Mouse (Mus musculus) limb, embryonic 12.5 days (tissue): ENCODE results near the gene Phkg1. TPM values are rescaled to one million over a fixed set of nuclear protein-coding genes. Genes with fewer than 3 reads are reported as not detected.
A peak's percentile ranks its signal among the peaks of the same experiment; 100 is the strongest.
"Not testable (repeated sequence)": the region's sequence is repeated elsewhere in the genome, so short reads cannot be mapped to it uniquely, and the experiment has no call there.

Experiments
- ATAC-seq: fragments of 200-750 bp; cut with Nextera tagmentation; 2 replicates; pipeline ENCODE4 v1.8.0; 2017; ENCODE audit warnings: low read depth, moderate TSS enrichment; ENCODE audit not compliant: insufficient number of reproducible peaks, insufficient read depth, low FRiP score, low TSS enrichment
- H3K27ac ChIP-seq: fragments of 300-500 bp; sonication (generic); 2 replicates; pipeline ENCODE4 v1.5.1; 2016; ENCODE audit warnings: mild to moderate bottlenecking, moderate library complexity
- H3K27me3 ChIP-seq: fragments of 300-500 bp; sonication (generic); 2 replicates; pipeline ENCODE4 v1.6.1; 2016; ENCODE audit warnings: mild to moderate bottlenecking, moderate library complexity
- H3K36me3 ChIP-seq: fragments of 300-500 bp; sonication (generic); 2 replicates; pipeline ENCODE4 v1.6.1; 2016; ENCODE audit warnings: mild to moderate bottlenecking, moderate library complexity
- H3K4me1 ChIP-seq: fragments of 300-500 bp; sonication (generic); replicated peaks from 2 replicates; pipeline ENCODE4 v1.6.1; 2016
- H3K4me2 ChIP-seq: fragments of 300-500 bp; sonication (generic); 2 replicates; pipeline ENCODE4 v1.6.1; 2016; ENCODE audit warnings: mild to moderate bottlenecking, moderate library complexity
- H3K4me3 ChIP-seq: fragments of 300-500 bp; sonication (generic); replicated peaks from 2 replicates; pipeline ENCODE4 v1.5.1; 2016; ENCODE audit warnings: mild to moderate bottlenecking
- H3K9ac ChIP-seq: fragments of 300-500 bp; sonication (generic); replicated peaks from 2 replicates; pipeline ENCODE4 v1.6.1; 2016; ENCODE audit warnings: mild to moderate bottlenecking, moderate library complexity
- H3K9me3 ChIP-seq: fragments of 300-500 bp; sonication (generic); 2 replicates; pipeline ENCODE4 v1.6.1; 2016; ENCODE audit warnings: mild to moderate bottlenecking, moderate library complexity
- WGBS: fragments of 180-500 bp; shearing (Covaris S2); methylation state at CpG from one replicate; pipeline ENCODE4 v1.1.7; 2016; 5-methylcytosine and 5-hydroxymethylcytosine counted together
- polyA plus RNA-seq: library from polyadenylated mRNA; unstranded; fragments of >200 nt; fragmentation: Nextera tagmentation; extraction: Ambion mirVana; gene quantifications from 2 replicates; pipeline ENCODE4 v1.2.1, GENCODE M21; 2016

Phkg1 gene
- polyA plus RNA-seq, 1 experiment from 2014 or later: 0.36 TPM

DNA sequence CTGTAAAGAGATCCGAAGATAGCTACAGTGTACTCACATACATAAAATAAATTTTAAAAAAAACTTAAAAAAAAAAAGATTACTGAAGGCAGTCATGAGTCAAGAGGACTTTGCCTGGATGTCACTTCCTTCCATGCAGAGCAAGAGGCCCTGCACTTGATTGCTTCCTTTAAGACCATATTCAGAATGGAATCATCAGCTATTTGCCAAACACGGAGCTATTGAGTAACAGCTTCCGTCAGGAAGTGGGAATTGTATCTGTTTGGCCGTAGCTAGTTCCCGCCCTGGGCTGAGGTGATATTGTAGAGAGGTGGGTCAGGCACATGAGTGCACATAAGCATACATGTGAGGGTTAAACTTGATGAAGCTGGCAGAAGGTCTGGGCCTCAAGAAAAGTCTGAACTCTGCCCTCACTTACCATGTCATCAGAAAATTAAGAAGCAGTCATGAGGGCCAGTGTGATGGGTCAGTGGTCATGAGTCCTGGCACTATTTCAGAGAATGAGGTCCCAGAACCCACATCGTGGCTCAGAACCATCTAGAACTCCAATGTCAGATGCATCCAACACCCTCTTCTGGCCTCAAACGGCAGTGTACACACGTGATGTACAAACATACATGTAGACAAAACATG, 26.6 kb upstream of the Phkg1 start:
- no peak overlapping the region for H3K4me3 ChIP-seq
- H3K9me3 ChIP-seq: no peaks in the 10 kb centered on the region
- no peak overlapping the region for H3K27ac ChIP-seq
- ATAC-seq: no peak
- WGBS: 90% methylated on average over 8 of the region's 8 CpGs
- no peaks in the 10 kb centered on the region for H3K36me3 ChIP-seq
- H3K27me3 ChIP-seq: no peaks in the 10 kb centered on the region
- H3K9ac ChIP-seq: no peak overlapping the region
- H3K4me1 ChIP-seq: no peaks in the 10 kb centered on the region
- H3K4me2 ChIP-seq: no peak overlapping the region

GRCm38 (mm10) chr5:129921972-129922371, 23.6 kb upstream of the Phkg1 start:
- Histone ChIP-seq H3K9ac (no peak overlapping the region), H3K4me3 (no peak overlapping the region), H3K36me3 (no peaks in the 10 kb centered on the region), H3K4me2 (no peak overlapping the region), H3K9me3 (no peaks in the 10 kb centered on the region), H3K27ac (no peak overlapping the region), H3K4me1 (no peaks in the 10 kb centered on the region), H3K27me3 (no peaks in the 10 kb centered on the region)
- ATAC-seq: no peak
- WGBS: 91% methylated on average over 4 of the region's 4 CpGs

DNA sequence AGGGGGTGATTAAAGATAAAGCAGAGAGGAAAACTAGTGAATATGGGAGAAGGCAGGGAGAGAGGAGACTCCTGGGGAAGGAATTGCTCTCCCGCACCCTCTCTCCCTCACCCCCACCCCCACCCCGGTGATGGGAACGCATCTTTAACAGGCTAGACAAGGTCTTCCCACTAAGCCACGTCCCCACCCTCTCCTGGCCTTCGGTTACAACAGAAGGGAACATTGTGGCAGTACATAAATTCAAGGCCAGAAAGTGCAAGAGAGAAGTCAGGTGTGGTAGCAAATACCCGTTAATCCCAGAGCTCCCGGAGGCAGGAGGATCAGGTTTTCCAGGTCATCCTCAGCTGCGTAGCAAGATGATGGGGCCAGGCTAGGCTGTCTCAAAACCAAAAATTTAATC, 21.0 kb upstream of the Phkg1 start:
- Histone ChIP-seq H3K27ac (no peak overlapping the region), H3K36me3 (no peaks in the 10 kb centered on the region), H3K9ac (no peak overlapping the region), H3K4me3 (no peak overlapping the region), H3K4me2 (no peak overlapping the region), H3K9me3 (no peaks in the 10 kb centered on the region), H3K4me1 (no peaks in the 10 kb centered on the region), H3K27me3 (no peaks in the 10 kb centered on the region)
- no peak for ATAC-seq
- WGBS: 65% methylated on average over 8 of the region's 8 CpGs

GRCm38 (mm10) chr5:129918752-129919151, 20.4 kb upstream of the Phkg1 start:
- Histone ChIP-seq H3K9ac (no peak overlapping the region), H3K27ac (no peak overlapping the region), H3K27me3 (no peaks in the 10 kb centered on the region), H3K9me3 (no peaks in the 10 kb centered on the region), H3K4me2 (no peak overlapping the region), H3K36me3 (no peaks in the 10 kb centered on the region), H3K4me1 (no peaks in the 10 kb centered on the region), H3K4me3 (no peak overlapping the region)
- 79% methylated on average over 9 of the region's 9 CpGs for WGBS
- no peak for ATAC-seq

DNA sequence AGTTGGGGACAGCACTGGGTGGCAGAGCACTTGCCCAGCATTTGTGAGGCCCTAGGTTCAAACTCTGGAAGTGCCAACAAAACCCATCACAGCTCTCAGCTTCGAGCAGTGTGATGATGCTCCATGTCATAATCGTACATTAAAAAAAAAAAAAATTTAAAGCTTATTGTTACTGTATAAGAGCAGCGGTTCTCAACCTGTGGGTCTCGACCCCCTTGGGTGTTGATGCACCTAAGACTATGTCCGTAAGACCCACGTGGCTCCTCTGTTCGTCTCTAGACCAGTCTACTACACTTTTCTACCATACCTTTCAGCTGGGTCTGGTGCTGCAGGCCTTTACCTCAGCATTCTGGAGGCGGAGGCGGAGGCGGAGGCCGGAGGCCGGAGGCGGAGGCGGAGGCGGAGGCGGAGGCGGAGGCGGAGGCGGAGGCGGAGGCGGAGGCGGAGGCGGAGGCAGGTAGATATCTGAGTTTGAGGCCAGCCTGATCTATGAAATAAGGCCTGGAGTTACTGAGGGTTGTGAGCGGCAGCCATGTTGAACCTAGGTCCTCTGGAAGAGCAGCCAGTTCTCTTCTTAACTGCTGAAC, 19.8 kb upstream of the Phkg1 start:
- 87% methylated on average over 24 of the region's 24 CpGs for WGBS

GRCm38 (mm10) chr5:129915491-129915890, 17.1 kb upstream of the Phkg1 start:
- H3K36me3 ChIP-seq, H3K4me3 ChIP-seq, H3K9me3 ChIP-seq, H3K27me3 ChIP-seq, H3K9ac ChIP-seq, H3K4me2 ChIP-seq, ATAC-seq, H3K4me1 ChIP-seq, H3K27ac ChIP-seq: not testable (repeated sequence)
- WGBS: 86% methylated on average over 11 of the region's 11 CpGs

More for the DNA sequence above, 19.8 kb upstream of the Phkg1 start:
- Histone ChIP-seq H3K27ac (no peak overlapping the region), H3K27me3 (no peaks in the 10 kb centered on the region), H3K4me2 (no peak overlapping the region), H3K9ac (no peak overlapping the region), H3K36me3 (no peaks in the 10 kb centered on the region), H3K9me3 (no peaks in the 10 kb centered on the region), H3K4me1 (no peaks in the 10 kb centered on the region), H3K4me3 (no peak overlapping the region)
- no peak for ATAC-seq

DNA sequence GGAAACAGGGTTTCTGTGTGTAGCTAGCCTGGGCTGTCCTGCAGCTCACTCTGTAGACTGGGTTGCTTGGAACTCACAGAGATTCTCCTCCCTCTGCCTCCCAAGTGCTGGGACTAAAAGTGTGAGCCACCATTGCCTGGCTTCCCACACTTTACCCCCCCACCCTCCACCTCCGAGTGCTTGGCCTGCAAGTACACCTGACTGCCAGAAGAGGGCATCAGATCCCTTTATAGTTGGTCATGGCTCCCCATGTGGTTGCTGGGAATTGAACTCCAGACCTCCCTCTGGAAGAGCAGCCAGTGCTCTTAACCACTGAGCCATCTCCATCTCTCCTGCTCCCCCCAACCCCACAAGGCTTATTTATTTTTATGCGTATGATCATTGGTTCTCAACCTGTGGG, 15.7 kb upstream of the Phkg1 start:
- Histone ChIP-seq H3K36me3 (no peaks in the 10 kb centered on the region), H3K4me2 (no peak overlapping the region), H3K4me1 (0 out of 2 replicates have a peak, but pooled peaks cover 3% of the 10 kb centered on the region), H3K9me3 (no peaks in the 10 kb centered on the region), H3K27ac (no peak overlapping the region), H3K4me3 (no peak overlapping the region), H3K9ac (no peak overlapping the region), H3K27me3 (no peaks in the 10 kb centered on the region)
- ATAC-seq: no peak
- 38% methylated on average over 2 of the region's 2 CpGs for WGBS

GRCm38 (mm10) chr5:129909591-129909990, 11.2 kb upstream of the Phkg1 start:
- Histone ChIP-seq H3K27me3 (no peaks in the 10 kb centered on the region), H3K4me2 (no peak overlapping the region), H3K36me3 (no peaks in the 10 kb centered on the region), H3K4me3 (0 out of 2 replicates have a peak overlapping the region, but pooled peaks have one; percentile 75), H3K27ac (no peak overlapping the region), H3K9ac (no peak overlapping the region), H3K4me1 (0 out of 2 replicates have a peak, but pooled peaks cover 8% of the 10 kb centered on the region), H3K9me3 (no peaks in the 10 kb centered on the region)
- ATAC-seq: no peak
- 85% methylated on average over 7 of the region's 7 CpGs for WGBS

DNA sequence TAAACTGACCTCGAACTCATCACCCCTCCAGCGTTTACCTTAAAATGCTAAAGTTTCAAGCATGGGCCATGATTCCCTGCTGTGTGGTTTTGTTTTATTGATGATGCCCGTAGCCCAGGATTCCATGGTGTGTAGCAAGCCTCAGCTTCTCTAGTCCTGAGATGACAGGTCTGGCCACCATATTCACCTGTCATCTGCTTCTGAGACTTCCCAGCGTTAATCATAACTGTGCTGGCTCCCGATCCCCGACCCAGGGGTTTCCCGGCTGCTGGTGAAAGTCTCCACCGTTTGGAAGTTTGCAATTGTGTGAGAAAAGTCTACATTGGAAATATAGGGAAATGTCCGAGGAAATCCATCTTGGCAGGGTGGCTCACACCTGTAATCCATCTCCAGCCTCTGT, 10.8 kb upstream of the Phkg1 start:
- 0 out of 2 replicates have a peak, but pooled peaks cover 8% of the 10 kb centered on the region for H3K4me1 ChIP-seq
- no peaks in the 10 kb centered on the region for H3K36me3 ChIP-seq
- peak overlapping the region; percentile 75 for H3K4me3 ChIP-seq
- H3K9ac ChIP-seq: no peak overlapping the region
- H3K27ac ChIP-seq: no peak overlapping the region; the same call in 1 of the 2 replicates
- no peak for ATAC-seq
- 73% methylated on average over 9 of the region's 9 CpGs for WGBS
- no peaks in the 10 kb centered on the region for H3K27me3 ChIP-seq
- H3K9me3 ChIP-seq: no peaks in the 10 kb centered on the region
- H3K4me2 ChIP-seq: peak overlapping the region; percentile 86

DNA sequence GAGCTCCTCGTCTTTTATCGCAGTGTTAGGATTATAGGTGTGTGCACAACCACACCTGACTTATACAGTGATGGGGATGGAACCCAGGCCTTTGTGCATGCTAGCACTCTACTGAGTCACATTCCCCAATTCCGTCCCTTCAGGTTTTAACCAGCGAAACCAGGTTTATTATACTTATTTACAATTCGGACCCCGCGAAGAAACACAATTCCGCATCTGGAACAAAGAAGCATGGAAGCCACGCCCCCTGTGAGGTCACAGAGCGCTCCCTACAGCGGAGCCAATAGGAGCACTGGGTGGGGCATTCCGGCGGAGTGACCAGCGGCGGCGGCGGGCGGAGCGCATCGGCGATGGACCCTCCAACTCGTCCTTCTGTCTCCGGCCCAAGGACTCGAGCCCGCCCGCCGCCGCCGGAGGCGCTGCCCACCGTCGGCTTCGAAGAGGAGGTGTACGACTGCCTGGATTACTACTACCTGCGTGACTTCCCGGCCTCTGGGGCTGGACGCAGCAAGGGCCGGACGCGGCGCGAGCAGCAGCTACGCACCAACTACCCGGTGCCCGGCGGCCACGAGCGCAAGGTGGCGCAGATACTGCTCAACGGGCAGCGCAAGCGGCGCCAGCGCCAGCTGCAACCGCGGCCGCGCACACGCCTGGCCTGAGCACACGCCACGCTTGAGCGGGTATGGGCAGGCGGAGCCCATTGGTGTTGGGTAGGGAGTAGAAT, 10.1 kb upstream of the Phkg1 start, which contains the start of gene Nupr1l:
TSS of gene Nupr1l (plus strand) at position 299 of the 724 bp plus-strand sequence.
- H3K4me1 ChIP-seq: 0 out of 2 replicates have a peak, but pooled peaks cover 8% of the 10 kb centered on the region
- WGBS: under 1% methylated on average over 63 of the region's 63 CpGs
- peak; percentile 95 for ATAC-seq
- no peaks in the 10 kb centered on the region for H3K9me3 ChIP-seq
- no peaks in the 10 kb centered on the region for H3K27me3 ChIP-seq
- peak within 1 kb of the TSS; percentile 82 for H3K9ac ChIP-seq
- peak within 1 kb of the TSS; percentile 91 for H3K27ac ChIP-seq
- 0 out of 2 replicates have a peak, but pooled peaks cover 5% of the 10 kb centered on the region for H3K36me3 ChIP-seq
- H3K4me3 ChIP-seq: peak within 1 kb of the TSS; percentile 75
- H3K4me2 ChIP-seq: peak within 1 kb of the TSS; percentile 86

DNA sequence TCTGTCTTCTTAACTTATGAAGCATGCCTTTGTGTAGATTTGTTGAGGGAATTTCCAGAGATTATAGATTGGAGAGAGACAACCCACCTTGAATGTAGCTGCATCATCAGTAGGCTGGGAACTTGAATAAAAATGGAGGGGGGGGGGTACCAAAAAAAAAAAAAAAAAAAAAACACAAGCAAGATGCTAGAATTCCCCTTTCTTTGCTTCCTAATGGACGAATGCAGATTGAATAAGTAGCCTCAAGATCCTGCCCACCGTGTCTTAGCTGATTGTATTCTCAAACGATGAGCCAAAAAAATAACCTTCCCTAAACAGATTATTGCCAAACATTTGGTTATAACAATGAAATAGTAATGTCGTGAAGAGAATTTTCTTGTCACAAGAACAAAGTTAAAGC, 9.4 kb upstream of the Phkg1 start:
- Histone ChIP-seq H3K4me1 (0 out of 2 replicates have a peak, but pooled peaks cover 8% of the 10 kb centered on the region), H3K27ac (peak overlapping the region; percentile 91), H3K36me3 (peaks cover 8% of the 10 kb centered on the region; the same call in 1 of the 2 replicates), H3K27me3 (no peaks in the 10 kb centered on the region), H3K4me2 (peak overlapping the region; percentile 86), H3K4me3 (peak overlapping the region; percentile 75), H3K9me3 (no peaks in the 10 kb centered on the region), H3K9ac (peak overlapping the region; percentile 57; the same call in 1 of the 2 replicates)
- no peak for ATAC-seq
- 32% methylated on average over 4 of the region's 4 CpGs for WGBS
